Mouse (Mus musculus) mature B cell (primary cell): ENCODE results near the gene Atpaf2.
"Not testable (repeated sequence)": the region's sequence is repeated elsewhere in the genome, so short reads cannot be mapped to it uniquely, and the experiment has no call there.

Source experiments
- in situ Hi-C: fragments of 300-500 bp; cut with MboI; formaldehyde crosslinking; loops from 2 replicates; pipeline ENCODE4 v1.14.3; 2019

The Atpaf2 gene

DNA sequence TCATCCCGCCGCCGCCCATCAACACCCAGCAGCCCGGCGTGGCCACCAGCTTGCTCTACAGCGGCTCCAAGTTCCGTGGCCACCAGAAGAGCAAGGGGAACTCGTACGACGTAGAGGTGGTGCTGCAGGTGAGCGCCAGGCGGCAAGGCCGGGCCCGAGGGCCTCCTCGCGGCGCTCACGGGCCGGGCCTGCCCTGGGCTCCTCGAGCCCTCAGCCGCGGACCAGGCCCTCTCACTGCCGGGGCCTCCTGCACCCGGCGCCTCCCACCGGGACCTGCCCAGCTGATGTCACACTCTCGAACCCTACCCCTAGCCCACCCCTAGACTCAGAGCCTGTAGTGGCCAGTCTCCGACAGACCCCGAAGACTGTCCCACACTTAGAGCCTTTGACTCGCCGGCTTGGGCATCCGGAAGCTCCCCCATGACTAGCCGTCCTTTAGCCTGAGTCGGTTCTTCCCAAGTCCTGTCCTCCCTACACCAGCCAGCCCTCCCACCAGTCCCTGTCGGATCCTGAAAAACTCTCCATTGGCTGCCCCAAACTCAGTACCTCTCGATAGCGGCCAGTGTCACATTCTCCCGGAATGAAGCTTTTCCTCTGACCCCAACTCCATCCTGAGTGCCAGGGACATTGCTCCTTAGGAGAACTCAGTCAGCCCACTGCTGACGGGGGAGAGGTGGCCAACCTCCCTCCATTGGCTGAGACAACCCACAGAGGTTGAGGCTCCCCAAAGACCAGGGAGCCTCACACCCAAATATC is at the start of gene Atpaf2:
Atpaf2 (minus strand) TSS at position 741 of the 756 bp plus-strand sequence.
- in situ Hi-C loops: no loop called here

DNA sequence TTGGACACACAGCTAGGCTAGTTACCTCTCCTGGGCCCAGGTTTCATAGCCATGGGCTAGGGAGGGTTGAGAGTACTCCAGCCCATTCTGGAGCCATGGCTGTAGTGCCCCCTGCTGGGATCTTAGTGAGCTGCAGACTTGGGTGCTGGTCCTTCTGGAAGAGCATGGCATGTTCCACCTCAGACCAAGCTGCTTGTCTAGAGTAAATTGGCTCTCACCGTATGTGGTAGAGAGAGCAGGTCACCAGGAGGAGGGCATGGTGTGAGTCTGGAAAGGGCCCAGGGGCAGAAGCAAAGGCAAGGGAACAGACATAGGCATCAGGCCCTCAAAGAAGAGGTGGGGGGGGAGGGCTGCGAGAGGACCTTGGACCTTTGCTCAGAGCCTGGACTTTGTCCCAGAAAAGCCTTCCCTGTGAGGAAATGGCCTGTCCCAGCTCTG is 47.7 kb upstream of the Atpaf2 start:
- in situ Hi-C loops: no loop called here

DNA sequence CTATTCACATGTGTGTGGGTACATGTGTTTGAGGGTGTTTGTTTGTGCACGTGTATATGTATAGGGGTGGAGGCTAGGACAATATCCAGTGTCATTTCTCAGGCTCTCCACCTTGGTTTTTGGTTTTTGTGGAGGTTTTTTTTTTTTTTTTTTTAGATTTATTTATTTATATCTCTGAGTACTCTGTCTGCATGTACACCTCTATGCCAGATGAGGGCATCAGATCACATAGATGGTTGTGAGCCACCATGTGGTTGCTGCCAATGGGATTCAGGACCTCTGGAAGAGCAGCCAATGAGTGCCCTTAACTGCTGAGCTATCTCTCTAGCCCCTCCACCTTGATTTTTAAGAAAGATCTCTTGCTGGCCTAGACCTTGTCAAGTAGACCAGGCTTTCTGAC is 39.7 kb upstream of the Atpaf2 start:
- in situ Hi-C loops: no loop called here

DNA sequence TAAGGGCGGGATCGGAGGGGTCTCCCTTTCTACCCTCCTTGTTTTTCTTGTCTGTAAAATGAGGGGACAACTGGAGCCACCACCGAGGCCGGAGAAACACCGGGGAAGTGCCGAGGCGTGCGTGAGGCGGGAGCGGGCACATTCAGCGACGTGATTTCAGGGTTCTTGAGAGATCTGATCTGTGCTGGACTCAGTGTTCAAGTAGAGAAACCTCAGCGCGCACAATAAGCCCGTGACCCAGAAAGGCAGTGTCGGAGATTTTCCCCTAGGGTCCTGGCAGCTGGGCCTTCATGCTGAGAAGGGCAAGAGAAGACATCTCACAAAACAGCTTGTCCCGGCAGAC is 36.5 kb upstream of the Atpaf2 start:
- in situ Hi-C loops: no loop called here

DNA sequence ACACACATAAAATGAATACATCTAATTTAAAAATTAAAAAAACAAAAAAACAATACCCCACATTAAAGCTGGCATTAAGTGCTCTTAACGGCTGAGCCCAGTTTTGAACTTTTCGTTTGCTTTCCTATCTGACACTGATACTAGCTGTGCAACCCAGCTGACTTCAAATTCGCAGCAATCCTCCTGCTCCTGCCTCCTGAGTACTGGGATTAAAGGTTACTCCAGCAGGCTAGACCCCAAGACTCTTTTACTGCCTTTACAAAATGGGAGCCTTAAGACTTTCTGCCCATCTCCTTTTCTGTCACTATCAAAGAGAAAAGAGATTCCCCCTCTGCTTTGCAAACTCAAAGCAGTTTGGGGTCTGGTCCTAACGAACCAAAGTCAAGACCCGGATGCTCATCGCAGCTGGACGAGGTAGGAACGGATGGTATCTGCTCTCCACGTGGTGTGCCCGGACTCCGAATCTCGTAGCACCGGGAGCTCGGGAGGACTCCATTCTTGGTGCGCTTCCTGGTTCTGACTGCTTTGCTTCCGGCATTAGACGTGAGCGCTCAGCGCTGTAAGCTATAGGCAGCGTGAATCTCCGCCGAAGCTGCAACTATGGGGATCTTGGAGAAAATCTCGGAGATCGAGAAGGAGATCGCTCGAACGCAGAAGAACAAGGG is 36.0 kb upstream of the Atpaf2 start, which contains the start of gene Drg2:
Drg2 (plus strand) TSS at position 512 of the 665 bp plus-strand sequence.
- in situ Hi-C loops: no loop called here

DNA sequence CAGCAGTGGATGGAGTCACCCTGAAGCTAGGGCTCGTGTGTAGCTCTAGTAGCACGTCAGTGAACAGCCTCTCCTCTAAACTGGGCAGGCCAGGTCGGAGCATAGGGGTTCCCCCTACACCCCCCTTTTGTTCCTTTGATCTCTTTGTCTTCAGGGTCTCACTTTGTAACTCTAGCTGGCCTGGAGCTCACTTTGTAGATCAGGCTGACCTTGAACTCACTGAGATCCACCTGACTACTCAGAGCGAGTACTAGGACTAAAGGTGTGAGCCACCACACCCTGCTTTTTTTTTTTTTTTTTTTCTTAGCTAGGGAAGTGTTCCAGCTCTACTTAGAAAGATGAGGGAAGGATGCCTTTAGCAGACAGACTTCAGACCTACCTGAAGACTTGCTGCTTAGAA is 25.8 kb upstream of the Atpaf2 start:
- in situ Hi-C loops: no loop called here

DNA sequence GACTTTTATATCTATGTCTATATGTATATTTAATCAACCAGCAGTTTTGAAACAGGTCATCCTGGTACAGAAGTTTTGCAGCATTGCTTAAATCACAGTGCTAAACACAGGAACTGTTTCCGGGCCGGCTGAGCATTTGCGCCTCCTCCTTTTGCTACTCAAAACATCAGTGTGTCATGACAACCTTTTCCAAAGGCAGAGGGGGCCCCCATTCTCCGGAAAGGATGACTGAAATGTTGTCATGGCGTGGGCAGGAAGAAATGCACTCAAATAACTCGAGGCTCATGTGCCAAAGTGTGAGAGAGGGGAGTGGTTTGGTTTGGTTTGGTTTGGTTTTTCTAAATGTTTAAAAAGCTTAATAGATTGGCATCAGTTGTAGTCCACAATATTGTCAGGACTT is 24.6 kb upstream of the Atpaf2 start:
- in situ Hi-C loops: no loop called here

DNA sequence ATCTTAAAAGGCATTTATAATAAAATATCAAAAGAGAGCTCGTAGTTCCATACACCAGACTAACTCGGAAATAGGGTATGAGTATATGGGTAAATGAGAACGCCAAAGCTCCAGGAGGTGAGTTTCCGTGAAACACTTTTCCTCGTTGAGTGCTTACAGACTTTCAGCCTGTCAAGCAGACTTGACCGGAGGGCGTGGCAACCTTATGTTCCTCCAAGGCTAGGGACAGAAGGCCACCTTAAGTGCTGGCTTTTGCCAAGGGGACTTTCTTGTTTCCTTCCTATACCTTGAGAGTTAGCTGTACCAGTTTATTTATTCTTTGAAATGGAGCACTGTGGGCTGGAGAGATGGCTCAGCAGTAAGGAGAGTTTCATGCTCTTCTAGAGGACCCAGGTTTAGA is 21.9 kb upstream of the Atpaf2 start:
- in situ Hi-C loops: no loop called here

DNA sequence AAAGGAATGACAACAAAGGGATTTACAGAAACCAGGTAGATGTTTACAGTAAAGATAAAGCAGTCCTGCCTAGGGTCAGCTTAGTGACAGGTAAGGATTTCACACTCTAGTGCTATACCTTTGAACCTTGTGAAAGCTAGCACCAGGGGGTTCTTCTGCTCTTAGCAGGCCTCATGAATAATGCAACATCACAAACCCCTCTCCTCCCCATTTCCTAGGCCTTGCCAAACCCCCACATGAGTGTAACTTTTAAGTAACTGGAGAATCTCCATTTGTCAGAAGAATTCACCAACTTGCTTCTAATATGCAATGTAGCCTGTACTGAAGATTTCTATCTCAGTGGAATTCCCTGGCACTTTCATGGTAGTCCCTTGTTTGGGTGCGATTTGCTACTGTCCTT is 21.4 kb upstream of the Atpaf2 start:
- in situ Hi-C loops: not testable (repeated sequence)

DNA sequence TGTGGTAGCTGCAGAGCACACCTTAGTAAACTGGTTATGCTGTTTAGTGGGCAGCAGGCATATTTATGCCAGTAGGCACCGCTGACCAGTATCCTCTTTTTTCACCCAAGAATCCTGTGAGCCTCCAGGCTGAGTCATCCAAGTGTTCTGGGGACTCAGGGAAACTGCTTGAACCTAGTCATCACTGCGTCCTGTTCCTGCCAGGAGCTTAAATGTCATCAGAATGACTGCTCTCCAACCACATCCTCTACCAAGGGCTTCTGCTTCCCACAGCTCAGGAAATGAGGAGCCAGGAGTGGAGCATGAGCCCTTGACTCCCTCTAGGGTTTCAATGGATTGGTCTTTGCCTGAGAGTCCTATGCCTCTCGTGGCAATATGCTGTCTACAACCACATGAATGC is 18.4 kb upstream of the Atpaf2 start:
- in situ Hi-C loops: no loop called here

DNA sequence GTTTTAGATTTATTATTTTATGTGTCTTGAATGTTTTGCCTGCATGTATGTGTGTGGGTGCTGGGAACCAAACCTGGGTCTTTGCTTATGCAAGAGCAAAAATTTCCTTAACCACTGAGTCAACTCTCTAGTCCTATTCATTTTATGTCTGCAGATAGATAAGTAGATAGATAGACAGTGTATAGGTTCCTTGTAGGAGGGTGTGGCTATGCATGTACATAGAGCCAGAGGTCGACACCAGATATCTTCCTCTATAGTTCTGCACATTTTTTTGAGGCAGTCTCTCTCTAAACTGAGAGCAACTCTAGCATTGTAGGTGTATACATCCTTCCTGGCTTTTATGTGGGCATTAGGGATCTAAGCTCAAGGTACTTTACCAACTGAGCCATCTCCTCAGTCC is 16.9 kb upstream of the Atpaf2 start:
- in situ Hi-C loops: no loop called here

DNA sequence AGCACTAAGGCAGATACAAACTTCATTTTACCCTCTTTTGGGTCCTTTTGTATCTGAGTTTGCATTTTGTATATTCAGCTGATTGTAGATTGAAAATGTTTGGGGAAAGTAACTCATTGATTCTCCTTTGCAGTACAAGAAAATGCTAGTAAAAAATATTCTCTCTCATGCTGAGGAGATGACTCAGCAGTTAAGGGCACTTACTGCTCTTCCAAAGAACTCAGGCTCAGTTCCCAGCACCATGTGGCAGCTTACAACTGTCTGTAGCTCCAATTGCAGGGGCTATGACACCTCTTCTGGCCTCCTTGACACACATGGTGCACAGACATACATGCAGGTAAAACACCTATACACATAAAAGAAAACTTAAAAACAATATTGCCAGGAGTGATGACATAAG is 15.2 kb upstream of the Atpaf2 start:
- in situ Hi-C loops: no loop called here

DNA sequence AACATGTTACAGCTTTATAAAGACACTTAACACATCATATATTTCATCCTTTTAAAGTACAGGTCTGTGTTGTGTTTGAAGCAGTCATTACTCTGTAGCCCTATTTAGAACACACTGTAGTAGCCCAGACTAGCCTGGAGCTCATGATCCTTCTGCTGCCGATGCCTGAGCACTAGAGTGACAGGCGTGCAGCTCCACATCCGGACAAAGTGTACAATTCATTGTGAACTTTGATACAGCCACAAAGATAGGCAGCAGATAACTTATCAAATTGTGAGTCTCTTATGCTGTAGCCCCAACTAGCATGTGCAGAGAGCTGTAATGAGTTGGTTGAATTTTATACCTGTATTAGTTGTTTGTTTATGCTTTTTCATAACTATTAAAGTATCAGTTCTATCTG is 9.4 kb upstream of the Atpaf2 start:
- in situ Hi-C loops: no loop called here

DNA sequence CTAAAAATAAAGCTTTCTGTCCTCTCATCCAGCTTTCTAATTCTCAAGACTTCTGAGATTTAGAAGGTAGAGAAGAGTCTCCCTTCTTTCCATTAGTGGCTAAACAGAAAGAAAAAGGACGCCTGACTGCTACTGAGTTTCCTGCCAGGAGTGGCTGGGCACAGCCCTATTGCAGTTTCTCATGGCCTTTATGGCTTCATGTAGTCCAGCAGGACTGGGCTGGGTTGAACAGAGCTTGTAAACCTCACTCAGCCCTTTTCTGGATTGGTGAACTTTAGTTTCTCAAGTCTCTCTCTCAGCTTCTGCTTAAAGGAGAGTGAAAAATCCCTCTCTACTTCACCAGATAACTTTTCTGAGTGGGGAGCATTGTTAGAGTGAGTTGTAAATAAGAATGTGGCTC is 8.2 kb upstream of the Atpaf2 start:
- in situ Hi-C loops: no loop called here

DNA sequence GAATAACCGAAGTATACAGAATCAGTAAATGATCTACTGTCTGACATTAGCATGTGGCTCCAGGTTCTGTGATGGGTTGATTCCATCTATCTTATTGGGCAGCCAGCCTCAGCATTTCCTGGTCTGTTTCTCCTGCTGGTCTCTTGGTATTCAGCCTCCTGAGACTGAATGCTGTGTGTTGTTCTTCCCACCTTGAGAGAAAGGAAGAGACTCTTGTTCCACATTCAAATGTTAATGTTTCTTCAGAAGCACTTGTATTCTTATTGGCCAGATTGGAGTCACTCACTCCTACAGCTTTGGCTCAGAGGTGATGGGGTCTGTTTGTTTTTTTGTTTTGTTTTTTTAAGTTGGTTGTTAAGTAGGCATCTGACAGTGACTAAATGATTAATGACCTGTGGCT is 4.7 kb upstream of the Atpaf2 start:
- in situ Hi-C loops: no loop called here

DNA sequence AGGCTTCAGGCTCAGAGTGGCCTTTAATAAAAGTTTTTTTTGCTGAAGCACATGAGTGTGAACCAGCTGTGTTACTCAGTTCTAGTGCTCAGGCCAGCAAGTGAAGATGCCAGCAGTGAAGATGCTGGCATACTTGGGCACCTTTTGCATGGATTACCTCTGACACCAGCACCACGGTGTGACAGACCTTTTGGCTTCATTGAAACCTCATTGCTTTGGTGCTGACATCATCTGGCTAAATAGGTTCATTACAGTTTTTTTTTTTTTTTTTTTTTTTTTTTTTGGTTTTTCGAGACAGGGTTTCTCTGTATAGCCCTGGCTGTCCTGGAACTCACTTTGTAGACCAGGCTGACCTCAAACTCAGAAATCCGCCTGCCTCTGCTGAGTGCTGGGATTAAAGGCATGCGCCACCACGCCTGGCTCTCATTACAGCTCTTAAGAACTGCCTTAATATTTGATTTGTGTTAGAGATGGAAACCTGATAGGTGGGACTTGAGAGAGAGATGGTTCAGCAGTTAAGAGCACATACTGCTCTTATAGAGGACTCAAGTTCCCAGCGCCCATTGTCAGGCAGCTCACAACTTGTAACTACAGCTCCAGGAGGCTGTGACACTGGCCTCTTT is 3.9 kb upstream of the Atpaf2 start:
- in situ Hi-C loops: no loop called here

DNA sequence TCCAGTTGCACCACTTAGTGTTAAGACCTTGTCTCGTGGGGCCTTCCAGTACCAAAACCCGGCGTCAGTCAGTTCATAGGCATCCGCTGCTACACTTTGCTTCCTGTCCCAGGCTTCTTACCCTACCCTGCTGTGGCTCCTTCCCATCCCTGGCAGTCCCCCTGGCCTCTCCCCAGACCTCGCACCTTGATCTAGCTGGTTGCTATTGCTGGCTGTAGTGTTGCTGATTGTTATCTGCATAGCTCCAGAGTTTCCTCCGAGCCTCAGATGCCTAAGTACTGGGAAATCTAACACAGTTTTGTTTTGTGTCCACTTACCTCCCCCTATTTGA is 181 bp upstream of the Atpaf2 start:
- in situ Hi-C loops: no loop called here

DNA sequence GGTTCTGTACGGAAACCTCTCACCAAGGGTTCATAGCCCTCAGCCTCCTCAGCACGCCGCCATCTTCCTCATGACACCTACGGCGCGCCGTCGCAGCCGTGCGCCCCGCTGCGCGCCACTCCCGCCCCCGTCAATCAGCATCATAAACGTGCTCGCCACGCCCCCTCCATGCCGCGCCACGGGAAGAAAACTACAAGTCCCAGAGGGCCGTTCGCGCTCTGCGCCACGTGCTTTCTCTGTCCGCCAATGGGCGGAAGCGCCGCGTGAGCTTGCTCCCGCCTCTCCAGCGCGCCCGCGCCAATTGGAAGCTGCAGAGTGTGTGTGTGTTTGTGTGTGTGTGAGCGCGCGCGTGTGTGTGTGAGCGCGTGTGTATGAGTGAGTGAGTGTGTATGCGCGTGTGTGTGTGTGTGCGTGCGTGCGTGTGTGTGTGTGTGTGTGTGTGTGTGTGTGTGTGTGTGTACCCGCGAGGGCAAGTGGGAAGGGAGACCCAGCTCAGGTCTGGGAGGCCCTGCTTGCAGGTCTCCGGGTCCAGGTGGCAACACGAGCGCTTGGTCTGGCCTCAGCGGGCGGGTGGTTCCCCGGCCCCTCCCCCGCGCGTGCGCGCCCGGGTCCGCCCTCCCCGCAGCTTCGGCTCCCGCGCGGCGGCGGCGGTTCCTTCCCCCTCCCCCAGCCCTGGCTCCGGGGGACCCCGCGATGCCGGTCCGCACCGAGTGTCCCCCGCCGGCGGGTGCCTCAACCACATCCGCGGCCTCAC is 1.1 kb downstream of the Atpaf2 start, which contains the start of gene Gid4:
Gid4 (plus strand) TSS at position 183 of the 754 bp plus-strand sequence.
- in situ Hi-C loops: no loop called here

DNA sequence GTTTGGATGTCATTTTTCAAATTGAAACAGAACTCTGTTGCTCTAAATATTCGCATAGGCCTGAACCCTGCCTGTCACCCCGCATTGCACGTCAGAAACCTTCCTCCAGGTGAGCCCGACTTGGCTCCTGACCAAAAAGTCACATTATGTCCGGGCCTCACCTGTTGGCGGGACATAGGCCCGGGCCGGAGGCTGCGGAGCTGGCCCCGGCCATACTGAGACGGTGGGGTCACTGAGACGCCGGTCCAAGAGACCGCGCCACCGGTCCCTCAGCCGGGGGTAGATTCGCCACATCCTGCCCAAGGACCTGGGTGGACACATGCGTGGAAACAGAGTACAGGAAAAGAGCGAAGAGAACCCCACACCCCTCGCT is 1.7 kb downstream of the Atpaf2 start:
- in situ Hi-C loops: no loop called here

DNA sequence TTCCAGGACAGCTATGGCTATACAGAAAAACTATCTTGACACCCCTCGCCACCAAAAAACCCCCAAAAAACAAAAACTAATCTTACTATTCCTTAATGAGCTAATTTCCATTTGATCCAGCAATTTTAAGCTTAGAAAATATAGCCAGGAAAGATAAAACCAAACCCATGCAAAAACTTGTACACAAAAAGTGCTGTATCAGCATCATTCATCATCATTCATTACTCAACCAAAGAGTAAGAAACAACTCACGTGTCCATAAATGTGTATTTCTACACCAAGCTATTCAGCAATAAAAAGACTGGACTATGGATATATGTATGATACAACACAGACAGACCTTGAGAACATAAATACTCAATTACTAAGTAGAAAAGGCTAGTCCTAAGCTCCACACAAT is 5.3 kb downstream of the Atpaf2 start:
- in situ Hi-C loops: no loop called here

DNA sequence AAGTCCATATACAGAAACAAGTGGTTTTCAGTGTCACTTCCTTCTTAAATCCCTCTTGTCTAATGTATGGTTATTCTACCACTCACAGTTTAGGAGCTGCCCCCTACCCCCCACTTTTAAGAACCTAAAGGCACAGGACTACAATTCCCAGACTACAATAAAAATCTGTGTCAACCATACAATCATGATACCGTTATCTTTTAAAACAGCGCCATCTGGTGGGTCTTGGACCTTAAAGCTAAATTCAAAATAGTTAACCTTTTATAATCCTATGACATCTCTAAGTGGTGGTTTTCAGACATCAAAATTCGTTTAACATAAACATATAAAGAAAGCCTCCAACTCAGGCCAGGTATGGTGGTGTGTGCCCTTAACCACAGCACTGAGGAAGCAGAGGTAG is 6.1 kb downstream of the Atpaf2 start:
- in situ Hi-C loops: no loop called here

DNA sequence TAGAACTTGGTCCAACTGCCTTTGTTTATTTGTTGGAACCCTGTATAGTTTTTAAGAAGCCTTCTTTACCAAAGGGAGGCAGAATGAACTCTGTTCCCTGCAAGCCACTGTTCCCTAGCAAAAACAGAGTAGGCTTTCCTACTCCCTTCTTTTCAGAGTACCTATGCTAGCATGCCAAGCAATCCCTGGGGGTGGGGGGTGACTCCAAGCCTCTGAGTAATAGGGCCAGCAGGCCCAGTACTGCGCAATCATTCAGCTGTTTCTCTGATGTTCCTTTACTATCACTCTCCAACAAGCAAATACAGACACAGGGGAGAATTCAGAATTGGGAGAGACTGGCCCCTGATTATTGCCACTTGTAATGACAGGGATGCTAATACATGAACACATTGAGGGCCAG is 11.7 kb downstream of the Atpaf2 start:
- in situ Hi-C loops: no loop called here

DNA sequence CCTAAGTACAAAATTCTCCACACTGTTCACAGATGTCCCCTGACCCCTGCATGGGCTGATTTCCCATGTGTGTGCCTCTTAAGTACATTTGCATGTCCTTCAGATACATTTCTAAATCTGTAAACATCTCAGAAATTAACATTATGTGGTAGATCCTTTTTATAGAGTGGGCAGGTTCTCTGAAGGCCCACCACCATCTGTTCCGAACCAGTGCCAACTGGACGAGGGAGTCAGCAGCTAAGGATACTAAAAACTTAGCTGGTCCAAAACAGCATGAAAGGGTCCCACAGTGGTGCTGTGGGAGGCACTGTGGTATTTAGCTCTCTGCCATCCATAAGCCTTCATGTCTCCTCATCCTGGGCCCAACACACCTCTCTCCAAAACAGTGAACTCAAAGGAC is 21.1 kb downstream of the Atpaf2 start:
- in situ Hi-C loops: no loop called here
